Comparison of ENCODE assay signal across 9 mouse cellular contexts in the genomic region with DNA sequence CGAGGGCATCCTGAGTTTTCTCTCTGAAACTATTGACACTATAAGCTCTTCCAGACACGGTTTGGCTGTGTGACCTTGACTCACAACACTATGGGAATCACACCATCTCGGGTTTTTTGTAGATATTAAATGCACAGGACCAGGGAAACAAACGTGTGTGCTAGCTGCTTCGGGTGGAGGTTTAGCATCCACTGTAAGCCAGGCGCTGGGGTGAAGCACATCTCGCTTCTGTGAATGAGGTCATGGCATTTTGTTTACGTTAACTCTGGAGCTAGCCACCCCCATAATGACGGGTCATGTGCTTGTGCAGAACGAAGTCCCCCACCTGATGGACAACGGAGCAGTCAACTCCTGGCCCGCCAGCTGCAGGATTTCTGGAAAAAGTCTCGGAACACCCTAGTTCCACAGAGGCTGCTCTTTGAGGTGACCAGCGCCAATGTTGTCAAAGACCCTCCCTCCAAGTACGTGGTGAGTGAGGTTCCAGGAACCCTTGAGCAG. TPM values are rescaled to one million over a fixed set of nuclear protein-coding genes. Genes with fewer than 3 reads are reported as not detected.
DNase-seq lines count a peak whose midpoint lies in the region; ATAC-seq and TF ChIP-seq lines count a peak whose summit lies in the region.
"Had no signal": no experiment of that assay in that cellular context is flagged by ENCODE, and none has a peak within 500 bp of the region (broad histone marks: within the 10 kb centered on the region; RNA-seq: fewer than 3 reads in every experiment).

No protein-coding gene starts in this region.

- H3K9me3 ChIP-seq in G1E (replicated peaks), result no peaks in the 10 kb centered on the region
- H3K9me3 ChIP-seq in liver, postnatal 0 days (ENCODE audit: low read length), result no peaks in the 10 kb centered on the region

- no peak for TF ChIP-seq EP300 in liver, postnatal 0 days (IDR thresholded peaks at IDR 0.05; ENCODE audit: low read depth)

- peak; percentile 42 for DNase-seq in embryo, embryonic 10 days (ENCODE audit: low spot score)
- DNase-seq in embryo, embryonic 10.5 days (ENCODE audit: low spot score), result no peak
- no peak for DNase-seq in G1E (ENCODE audit: low spot score)
- peak; percentile 14 for DNase-seq in forelimb bud, embryonic 11.5 days (ENCODE audit: low read depth, low spot score)
- no peak for DNase-seq in liver, postnatal 0 days
- DNase-seq in layer of hippocampus, postnatal 36 days, result no peak
- DNase-seq in layer of hippocampus, adult 18-20 months (ENCODE audit: low spot score in 2 of 2), result no peak

- H3K4me3 ChIP-seq in G1E (ENCODE audit: low read depth, low read length), result peak overlapping the region; percentile 77
- H3K4me3 ChIP-seq in liver, postnatal 0 days (ENCODE audit: low read depth, low read length), result peak overlapping the region; percentile 74
- peak overlapping the region; percentile 84 for H3K4me3 ChIP-seq in small intestine, adult 2 months (ENCODE audit: low read depth, low read length)

- 13% methylated on average over 15 of the region's 15 CpGs for WGBS in liver, postnatal 0 days (ENCODE audit: insufficient replicate concordance)
- 22% methylated on average over 15 of the region's 15 CpGs for WGBS in small intestine, adult 2 months

- peaks cover 52% of the 10 kb centered on the region for H3K4me1 ChIP-seq in G1E (ENCODE audit: insufficient read depth, low read depth, low read length)
- peaks cover 32% of the 10 kb centered on the region for H3K4me1 ChIP-seq in liver, postnatal 0 days (ENCODE audit: insufficient read depth)
- H3K4me1 ChIP-seq in small intestine, adult 2 months (ENCODE audit: control insufficient read depth, insufficient read depth, insufficient read length, low read length), result peaks cover 7% of the 10 kb centered on the region; the same call in 1 of the 2 replicates

- TF ChIP-seq CTCF in G1E (IDR thresholded peaks at IDR 0.05; ENCODE audit: low read depth, low read length), result no peak
- TF ChIP-seq CTCF in liver, postnatal 0 days (IDR thresholded peaks at IDR 0.05; ENCODE audit: low read depth), result no peak
- TF ChIP-seq CTCF in small intestine, adult 2 months (IDR thresholded peaks at IDR 0.05; ENCODE audit: extremely low read depth, insufficient read length, insufficient replicate concordance, low read depth, low read length), result no peak

- peak overlapping the region; percentile 98 for H3K27ac ChIP-seq in liver, postnatal 0 days (ENCODE audit: low read depth)
- peak overlapping the region; percentile 73 for H3K27ac ChIP-seq in small intestine, adult 2 months (ENCODE audit: insufficient read depth, low read depth, low read length)

- H3K36me3 ChIP-seq in G1E (replicated peaks), result peaks cover 34% of the 10 kb centered on the region
- peaks cover 10% of the 10 kb centered on the region for H3K36me3 ChIP-seq in liver, postnatal 0 days (replicated peaks; ENCODE audit: insufficient read depth, low read length)
- H3K36me3 ChIP-seq in small intestine, adult 2 months (ENCODE audit: control insufficient read depth, insufficient read depth, low read length), result peaks cover 6% of the 10 kb centered on the region

- no peak for TF ChIP-seq POLR2A in small intestine, adult 2 months (IDR thresholded peaks at IDR 0.05; ENCODE audit: low read depth, low read length)

- H3K9ac ChIP-seq in liver, postnatal 0 days (replicated peaks), result peak overlapping the region; percentile 89

- H3K27me3 ChIP-seq in G1E (ENCODE audit: insufficient read depth, low read length), result peaks cover 13% of the 10 kb centered on the region
- H3K27me3 ChIP-seq in liver, postnatal 0 days (ENCODE audit: insufficient read depth, low read length), result no peaks in the 10 kb centered on the region
- no peaks in the 10 kb centered on the region for H3K27me3 ChIP-seq in small intestine, adult 2 months (ENCODE audit: control insufficient read depth, insufficient read depth, low read length)

- ATAC-seq in G1E (ENCODE audit: extremely low read depth, insufficient number of reproducible peaks, low FRiP score, poor library complexity, severe bottlenecking), result no peak
- ATAC-seq in liver, postnatal 0 days, result peak; percentile 35; the same call in 1 of the 2 replicates

- H3K4me2 ChIP-seq in liver, postnatal 0 days (ENCODE audit: low read depth, low read length), result peak overlapping the region; percentile 99

RNA-seq across cellular contexts. Expression of a gene that starts 0.8 kb away (rescaled TPM):
- 4.7 and 6.8 TPM in 2 replicates for total RNA-seq in G1E (2014; fragmentation: Nextera tagmentation)
- 1.3 and 1.7 TPM in 2 replicates for total RNA-seq in G1E (2017)
- polyA plus RNA-seq in G1E (2012), result 3.5 and 5.0 TPM in 2 replicates
- polyA plus RNA-seq in liver, postnatal 0 days (2015; fragmentation: Nextera tagmentation; extraction: Ambion mirVana), result 6.1 and 7.4 TPM in 2 replicates
- 9.7 and 19.2 TPM in 2 replicates for polyA plus RNA-seq in small intestine, adult 2 months (2012; rRNA removed)
- 10 to 100 TPM; 36.7 to 44.0 TPM for total RNA-seq in layer of hippocampus, postnatal 36 days (2021)
- total RNA-seq in layer of hippocampus, adult 18-20 months (2021), result 10 to 100 TPM; 39.7 to 41.8 TPM

RNA-seq across cellular contexts. Expression of a gene that starts 6.7 kb away (rescaled TPM):
- total RNA-seq in G1E (2014; fragmentation: Nextera tagmentation) (not detected in 2 replicates), G1E (2017) (not detected in 2 replicates)
- polyA plus RNA-seq in G1E (2012), result not detected in 2 replicates
- polyA plus RNA-seq in liver, postnatal 0 days (2015; fragmentation: Nextera tagmentation; extraction: Ambion mirVana), result 6.5 and 127 TPM in 2 replicates
- not detected in 2 replicates for polyA plus RNA-seq in small intestine, adult 2 months (2012; rRNA removed)
- total RNA-seq in layer of hippocampus, postnatal 36 days (2021), result not detected
- total RNA-seq in layer of hippocampus, adult 18-20 months (2021), result not detected
- total RNA-seq: layer of hippocampus, postnatal 10 days had no signal

RNA-seq across cellular contexts. Expression of a gene that starts 16.7 kb away (rescaled TPM):
- 351 and 411 TPM in 2 replicates for total RNA-seq in G1E (2014; fragmentation: Nextera tagmentation)
- 127 and 135 TPM in 2 replicates for total RNA-seq in G1E (2017)
- polyA plus RNA-seq in G1E (2012), result 102 and 111 TPM in 2 replicates
- 243 and 277 TPM in 2 replicates for polyA plus RNA-seq in liver, postnatal 0 days (2015; fragmentation: Nextera tagmentation; extraction: Ambion mirVana)
- 39.1 and 91.2 TPM in 2 replicates for polyA plus RNA-seq in small intestine, adult 2 months (2012; rRNA removed)
- 1 to 10 TPM; 1.2 to 1.5 TPM for total RNA-seq in layer of hippocampus, postnatal 36 days (2021)
- under 1 TPM in 1 of 2 experiments, not detected in 1; 0.38 TPM for total RNA-seq in layer of hippocampus, adult 18-20 months (2021)

RNA-seq across cellular contexts. Expression of a gene that starts 18.2 kb away (rescaled TPM):
- 12.9 and 16.6 TPM in 2 replicates for total RNA-seq in G1E (2014; fragmentation: Nextera tagmentation)
- total RNA-seq in G1E (2017), result 20.8 and 24.0 TPM in 2 replicates
- 45.4 and 51.6 TPM in 2 replicates for polyA plus RNA-seq in G1E (2012)
- 23.1 and 25.0 TPM in 2 replicates for polyA plus RNA-seq in liver, postnatal 0 days (2015; fragmentation: Nextera tagmentation; extraction: Ambion mirVana)
- polyA plus RNA-seq in small intestine, adult 2 months (2012; rRNA removed), result 76.9 and 102 TPM in 2 replicates
- total RNA-seq in layer of hippocampus, postnatal 36 days (2021), result 10 to 100 TPM; 27.8 to 28.2 TPM
- total RNA-seq in layer of hippocampus, adult 18-20 months (2021), result 10 to 100 TPM; 25.6 to 27.0 TPM

RNA-seq across cellular contexts. Expression of a gene that starts 18.5 kb away (rescaled TPM):
- total RNA-seq in G1E (2014; fragmentation: Nextera tagmentation) (7.1 and 10.2 TPM in 2 replicates), G1E (2017) (4.2 and 5.3 TPM in 2 replicates)
- 1.1 and 1.2 TPM in 2 replicates for polyA plus RNA-seq in G1E (2012)
- polyA plus RNA-seq in liver, postnatal 0 days (2015; fragmentation: Nextera tagmentation; extraction: Ambion mirVana), result 2.0 and 2.2 TPM in 2 replicates
- polyA plus RNA-seq in small intestine, adult 2 months (2012; rRNA removed), result 1.7 and 2.6 TPM in 2 replicates
- 1 to 10 TPM; 8.2 to 8.6 TPM for total RNA-seq in layer of hippocampus, postnatal 36 days (2021)
- total RNA-seq in layer of hippocampus, adult 18-20 months (2021), result 1 to 10 TPM; 9.1 to 9.3 TPM

Comparison
In these comparisons a context has a peak if more than half of its experiments do, and no peak if none do; other contexts are left out.
1. DNase-seq: peak in embryo, embryonic 10 days (single experiment) and forelimb bud, embryonic 11.5 days (single experiment); none in embryo, embryonic 10.5 days (single experiment), G1E (single experiment), liver, postnatal 0 days (single experiment), layer of hippocampus, postnatal 36 days (0 of 2) and layer of hippocampus, adult 18-20 months (0 of 2).
2. RNA of a gene that starts 0.8 kb away (total RNA-seq): 36.7 to 44.0 TPM in layer of hippocampus, postnatal 36 days and 39.7 to 41.8 TPM in layer of hippocampus, adult 18-20 months; 1.3 to 6.8 TPM in G1E; every median in the first group is over 4 times any median in the second.
3. RNA of a gene that starts 16.7 kb away (total RNA-seq): 127 to 411 TPM in G1E; 1.2 to 1.5 TPM in layer of hippocampus, postnatal 36 days and 0.38 TPM in layer of hippocampus, adult 18-20 months; every median in the first group is over 10 times any median in the second.
4. Peak in every context shown above with its lines, with median percentiles within 50 percentile points of each other: H3K4me3 ChIP-seq.